Mouse (Mus musculus) C2C12 (cell line): Measurements from ENCODE around the gene Dpp8. TPM values are rescaled to one million over a fixed set of nuclear protein-coding genes. Genes with fewer than 3 reads are reported as not detected.

Experiments
- H3K27me3 ChIP-seq: one replicate; pipeline ENCODE4 v1.6.1; 2011; ENCODE audit not compliant: control insufficient read depth, insufficient read depth, insufficient read length
- H3K36me3 ChIP-seq: one replicate; pipeline ENCODE4 v1.6.1; 2011; ENCODE audit not compliant: control insufficient read depth, insufficient read depth
- H3K4me3 ChIP-seq: one replicate; pipeline ENCODE4 v1.5.1; 2011; ENCODE audit warnings: mild to moderate bottlenecking, control low read depth; ENCODE audit not compliant: poor library complexity, insufficient read depth, severe bottlenecking
- H3K79me2 ChIP-seq: one replicate; pipeline ENCODE4 v1.6.1; 2011; ENCODE audit not compliant: control insufficient read depth, insufficient read depth
- H3K79me3 ChIP-seq: one replicate; pipeline ENCODE4 v1.6.1; 2011; ENCODE audit warnings: low read depth, control low read depth
- H3ac ChIP-seq: one replicate; pipeline ENCODE3; 2011; ENCODE audit warnings: low read depth; ENCODE audit not compliant: control insufficient read depth, insufficient read length
- CEBPB ChIP-seq: IDR thresholded peaks from one replicate; pipeline ENCODE4 v1.6.1; 2011; ENCODE audit warnings: low read depth, mild to moderate bottlenecking, control low read depth, moderate library complexity
- CTCF ChIP-seq: IDR thresholded peaks from one replicate; pipeline ENCODE4 v1.5.1; 2011; ENCODE audit not compliant: control insufficient read depth, insufficient read depth, insufficient read length
- FOSL1 ChIP-seq: IDR thresholded peaks from one replicate; pipeline ENCODE4 v1.8.0; 2011; ENCODE audit warnings: mild to moderate bottlenecking, low read length; ENCODE audit not compliant: poor library complexity, insufficient read depth, severe bottlenecking
- MAX ChIP-seq: IDR thresholded peaks from one replicate; pipeline ENCODE4 v1.6.1; 2011; ENCODE audit warnings: mild to moderate bottlenecking, control low read depth
- MYOD1 ChIP-seq: IDR thresholded peaks from one replicate; pipeline ENCODE4 v1.6.1; 2011; ENCODE audit warnings: low read depth; ENCODE audit not compliant: control insufficient read depth, insufficient read length
- MYOG ChIP-seq: IDR thresholded peaks from one replicate; pipeline ENCODE4 v1.6.1; 2011; ENCODE audit not compliant: control insufficient read depth, insufficient read length; ENCODE audit errors: extremely low read depth
- USF1 ChIP-seq: IDR thresholded peaks from one replicate; pipeline ENCODE4 v1.6.1; 2011; ENCODE audit warnings: low read depth, mild to moderate bottlenecking, control low read depth, moderate library complexity
- polyA plus RNA-seq: library from polyadenylated mRNA; unstranded; fragments of >200 nt; fragmentation: generic; extraction: Trizol; gene quantifications from one replicate; pipeline ENCODE4 v1.2.1, GENCODE M21; 2012; ENCODE audit warnings: missing spikeins

Gene Dpp8
- polyA plus RNA-seq, 1 experiment = 15.5 TPM

GRCm38 (mm10) chr9:65109132-65110072 lies 77.2 kb downstream of the Dpp8 start:
- H3K4me3 ChIP-seq = no peak overlapping the region
- H3ac ChIP-seq = no peak overlapping the region
- H3K27me3 ChIP-seq = no peaks in the 10 kb centered on the region
- H3K36me3 ChIP-seq = no peaks in the 10 kb centered on the region
- TF ChIP-seq MAX = no peak
- TF ChIP-seq USF1 = no peak
- H3K79me3 ChIP-seq = no peaks in the 10 kb centered on the region
- no peaks in the 10 kb centered on the region for H3K79me2 ChIP-seq

- Histone ChIP-seq H3K36me3 (no peaks in the 10 kb centered on the region), H3K79me3 (no peaks in the 10 kb centered on the region), H3K27me3 (no peaks in the 10 kb centered on the region), H3K4me3 (no peak overlapping the region), H3ac (no peak overlapping the region), H3K79me2 (no peaks in the 10 kb centered on the region)
- TF ChIP-seq MYOD1 (no peak), FOSL1 (no peak), MYOG (no peak), CEBPB (no peak), MAX (no peak), USF1 (no peak), CTCF (no peak)
Observed at GRCm38 (mm10) chr9:65111698-65112097, 79.5 kb downstream of the Dpp8 start.

GRCm38 (mm10) chr9:65113694-65114093 lies 81.5 kb downstream of the Dpp8 start:
- TF ChIP-seq MAX (no peak), CTCF (no peak), FOSL1 (no peak), MYOG (no peak), MYOD1 (no peak), USF1 (no peak), CEBPB (no peak)
- Histone ChIP-seq H3K4me3 (no peak overlapping the region), H3K36me3 (no peaks in the 10 kb centered on the region), H3K27me3 (no peaks in the 10 kb centered on the region), H3K79me2 (no peaks in the 10 kb centered on the region), H3ac (no peak overlapping the region), H3K79me3 (no peaks in the 10 kb centered on the region)

GRCm38 (mm10) chr9:65115891-65116290 lies 83.7 kb downstream of the Dpp8 start:
- Histone ChIP-seq H3K4me3 (no peak overlapping the region), H3K79me2 (no peaks in the 10 kb centered on the region), H3K79me3 (no peaks in the 10 kb centered on the region), H3ac (no peak overlapping the region), H3K27me3 (no peaks in the 10 kb centered on the region), H3K36me3 (no peaks in the 10 kb centered on the region)
- no peak for TF ChIP-seq FOSL1
- TF ChIP-seq MAX = no peak
- TF ChIP-seq CEBPB = no peak
- no peak for TF ChIP-seq MYOG
- no peak for TF ChIP-seq USF1
- no peak for TF ChIP-seq MYOD1
- no peak for TF ChIP-seq CTCF

GRCm38 (mm10) chr9:65117516-65117915 lies 85.3 kb downstream of the Dpp8 start:
- no peak for TF ChIP-seq USF1
- TF ChIP-seq MAX = no peak
- no peak for TF ChIP-seq FOSL1
- TF ChIP-seq CTCF = no peak
- TF ChIP-seq CEBPB = no peak
- TF ChIP-seq MYOD1 = no peak
- TF ChIP-seq MYOG = no peak
- Histone ChIP-seq H3K4me3 (no peak overlapping the region), H3K79me3 (no peaks in the 10 kb centered on the region), H3K79me2 (no peaks in the 10 kb centered on the region), H3ac (no peak overlapping the region), H3K27me3 (no peaks in the 10 kb centered on the region), H3K36me3 (no peaks in the 10 kb centered on the region)

GRCm38 (mm10) chr9:65120935-65121334 lies 88.7 kb downstream of the Dpp8 start:
- Histone ChIP-seq H3K79me3 (no peaks in the 10 kb centered on the region), H3ac (no peak overlapping the region), H3K4me3 (no peak overlapping the region), H3K79me2 (no peaks in the 10 kb centered on the region), H3K36me3 (no peaks in the 10 kb centered on the region), H3K27me3 (peaks cover 5% of the 10 kb centered on the region)
- no peak for TF ChIP-seq MYOD1
- TF ChIP-seq CEBPB = no peak
- TF ChIP-seq CTCF = peak; percentile 76
